Mouse (Mus musculus) G1E (cell line): ENCODE measurements around the gene Trp53i13. TPM values are rescaled to one million over a fixed set of nuclear protein-coding genes. Genes with fewer than 3 reads are reported as not detected.

Experiments used
- ATAC-seq: 2 replicates; pipeline ENCODE4 v1.8.0; 2016; ENCODE audit warnings: mild to moderate bottlenecking; ENCODE audit not compliant: insufficient number of reproducible peaks, poor library complexity, low FRiP score, severe bottlenecking; ENCODE audit errors: extremely low read depth
- DNase-seq: peaks from one replicate; pipeline ENCODE4 v3.0.0; 2012; ENCODE audit warnings: low spot score
- H3K27me3 ChIP-seq: 2 replicates; pipeline ENCODE4 v1.6.1; 2012; ENCODE audit warnings: mild to moderate bottlenecking, low read length, inconsistent platforms; ENCODE audit not compliant: insufficient read depth
- H3K36me3 ChIP-seq: replicated peaks from 2 replicates; pipeline ENCODE3; 2012; ENCODE audit warnings: mild to moderate bottlenecking, inconsistent platforms
- H3K4me1 ChIP-seq: 2 replicates; pipeline ENCODE4 v1.6.1; 2012; ENCODE audit warnings: low read depth, low read length, inconsistent platforms, mixed read lengths; ENCODE audit not compliant: insufficient read depth
- H3K4me3 ChIP-seq: 2 replicates; pipeline ENCODE4 v1.5.1; 2012; ENCODE audit warnings: low read depth, mild to moderate bottlenecking, inconsistent platforms, low read length, moderate library complexity, mixed read lengths
- H3K9me3 ChIP-seq: replicated peaks from 2 replicates; pipeline ENCODE4 v1.6.1; 2012; ENCODE audit warnings: inconsistent platforms
- CTCF ChIP-seq: IDR thresholded peaks from 2 replicates; pipeline ENCODE4 v1.5.1; 2012; ENCODE audit warnings: low read depth, low read length, inconsistent platforms, mixed read lengths
- GATA1 ChIP-seq: IDR thresholded peaks from 2 replicates; pipeline ENCODE4 v1.6.1; 2012; ENCODE audit warnings: borderline replicate concordance, low read length, inconsistent platforms, mixed read lengths
- GATA2 ChIP-seq: IDR thresholded peaks from 2 replicates; pipeline ENCODE4 v1.6.1; 2012; ENCODE audit warnings: low read depth, low read length, inconsistent platforms, borderline replicate concordance
- POLR2AphosphoS5 ChIP-seq: IDR thresholded peaks from 2 replicates; pipeline ENCODE4 v1.6.1; 2012; ENCODE audit warnings: low read depth, low read length, inconsistent platforms; ENCODE audit not compliant: insufficient replicate concordance
- TAL1 ChIP-seq: conservative IDR thresholded peaks from 2 replicates; pipeline ENCODE4 v1.6.1; 2012; ENCODE audit warnings: low read depth, low read length, inconsistent platforms, mixed read lengths
- polyA plus RNA-seq: library from polyadenylated mRNA; stranded (reverse); fragments of >175 nt; gene quantifications from 2 replicates; pipeline ENCODE4 v1.2.3, GENCODE M21; 2012
- total RNA-seq, 2 experiments: library from RNA; stranded (forward) in 1 of 2; stranded (reverse) in 1 of 2; fragments of 200-1000 nt in 1 of 2; fragments of >200 nt in 1 of 2; fragmentation: Nextera tagmentation in 1 of 2; gene quantifications; 2 replicates each; pipeline ENCODE4 v1.2.3; 2014 to 2017

The Trp53i13 gene
- total and polyA plus RNA-seq, 3 experiments = 0.71 to 5.4 (median 1.4) TPM

DNA sequence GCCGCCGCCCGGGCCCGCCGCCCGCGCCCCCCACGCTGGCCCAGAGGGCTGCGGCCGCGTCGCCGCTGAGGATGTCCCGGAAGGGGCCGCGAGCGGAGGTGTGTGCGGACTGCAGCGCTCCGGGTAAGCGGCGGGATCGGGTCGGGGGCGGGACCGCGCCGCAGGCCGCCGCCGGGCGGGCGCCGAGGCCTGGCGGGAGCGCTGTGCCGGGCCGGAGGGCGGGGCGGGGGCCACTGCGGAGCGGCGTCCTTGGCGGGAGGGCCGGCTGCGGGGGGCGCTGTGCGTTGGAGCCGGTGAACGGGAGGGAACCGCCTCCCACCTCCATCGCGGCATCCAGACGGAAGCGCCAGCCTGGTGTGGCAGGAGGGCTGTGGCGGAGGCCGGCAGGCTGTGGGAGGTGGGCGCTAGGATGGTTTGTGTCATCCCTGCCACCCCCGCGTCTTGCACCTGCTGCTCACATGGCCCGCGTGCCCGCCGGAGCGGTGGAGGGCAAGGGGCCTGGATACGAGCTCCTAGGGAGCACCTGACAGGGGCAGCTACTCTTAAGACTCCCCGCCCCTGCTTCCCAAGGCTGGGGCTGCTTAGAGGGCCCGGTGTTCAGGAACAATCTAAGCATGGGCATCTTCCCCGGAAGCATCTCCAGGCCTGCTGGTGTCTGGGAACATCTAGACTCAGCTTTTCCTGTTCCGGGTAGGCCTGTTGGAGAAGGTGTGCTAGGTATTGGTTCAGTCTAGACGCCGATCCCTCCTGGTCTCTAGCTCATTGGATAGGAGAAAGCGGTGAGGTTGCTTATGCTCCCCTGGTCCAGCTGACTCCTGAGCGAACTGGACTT lies 22.1 kb downstream of the Trp53i13 start, which contains the start of gene Git1:
Gene Git1 (plus strand): TSS at position 51 of the 832 bp plus-strand sequence.
- Histone ChIP-seq H3K4me3 (peak within 1 kb of the TSS; percentile 94), H3K27me3 (peaks cover 20% of the 10 kb centered on the region), H3K36me3 (peaks cover 32% of the 10 kb centered on the region), H3K4me1 (peaks cover 81% of the 10 kb centered on the region), H3K9me3 (0 out of 2 replicates have a peak, but pooled peaks cover 5% of the 10 kb centered on the region)
- no peak for ATAC-seq
- DNase-seq = peak; percentile 45
- TF ChIP-seq GATA2 (no peak), TAL1 (no peak), GATA1 (no peak)

- Histone ChIP-seq H3K4me1 (peaks cover 76% of the 10 kb centered on the region), H3K36me3 (peaks cover 24% of the 10 kb centered on the region), H3K4me3 (peak overlapping the region; percentile 94)
Measured at GRCm38 (mm10) chr11:77492911-77493332, 22.9 kb downstream of the Trp53i13 start.

GRCm38 (mm10) chr11:77492311-77492871 lies 23.4 kb downstream of the Trp53i13 start:
- Histone ChIP-seq H3K4me1 (peaks cover 71% of the 10 kb centered on the region), H3K4me3 (peak overlapping the region; percentile 94), H3K9me3 (0 out of 2 replicates have a peak, but pooled peaks cover 5% of the 10 kb centered on the region), H3K27me3 (peaks cover 34% of the 10 kb centered on the region), H3K36me3 (peaks cover 21% of the 10 kb centered on the region)
- peak; percentile 41 for DNase-seq
- no peak for ATAC-seq
- TF ChIP-seq GATA2 = no peak
- no peak for TF ChIP-seq GATA1
- TF ChIP-seq POLR2AphosphoS5 = no peak
- TF ChIP-seq TAL1 = no peak
- no peak for TF ChIP-seq CTCF

More at GRCm38 (mm10) chr11:77492911-77493332, 22.9 kb downstream of the Trp53i13 start:
- peak; percentile 50; the same call in 1 of the 2 replicates for ATAC-seq
- peaks cover 28% of the 10 kb centered on the region for H3K27me3 ChIP-seq
- peak; percentile 97 for DNase-seq
- TF ChIP-seq POLR2AphosphoS5 = no peak
- no peak for TF ChIP-seq GATA1
- no peak for TF ChIP-seq GATA2
- TF ChIP-seq TAL1 = no peak
- TF ChIP-seq CTCF = no peak
- H3K9me3 ChIP-seq = 0 out of 2 replicates have a peak, but pooled peaks cover 5% of the 10 kb centered on the region

- Histone ChIP-seq H3K4me3 (peak overlapping the region; percentile 94), H3K36me3 (peaks cover 14% of the 10 kb centered on the region), H3K4me1 (peaks cover 64% of the 10 kb centered on the region), H3K27me3 (peaks cover 40% of the 10 kb centered on the region), H3K9me3 (0 out of 2 replicates have a peak, but pooled peaks cover 5% of the 10 kb centered on the region)
- no peak for TF ChIP-seq POLR2AphosphoS5
- TF ChIP-seq GATA2 = no peak
- no peak for TF ChIP-seq CTCF
- TF ChIP-seq GATA1 = no peak
- TF ChIP-seq TAL1 = no peak
- ATAC-seq = no peak
- DNase-seq = peak; percentile 63
Measured at GRCm38 (mm10) chr11:77491502-77492291, 24.1 kb downstream of the Trp53i13 start.

- peak overlapping the region; percentile 94; the same call in 1 of the 2 replicates for H3K4me3 ChIP-seq
- TF ChIP-seq CTCF (peak; percentile 82), TAL1 (no peak)
- peaks cover 61% of the 10 kb centered on the region for H3K4me1 ChIP-seq
- peaks cover 46% of the 10 kb centered on the region for H3K27me3 ChIP-seq
- H3K9me3 ChIP-seq = 0 out of 2 replicates have a peak, but pooled peaks cover 5% of the 10 kb centered on the region
- H3K36me3 ChIP-seq = peaks cover 11% of the 10 kb centered on the region
- ATAC-seq = peak; percentile 55
- peak; percentile 85 for DNase-seq
Measured at GRCm38 (mm10) chr11:77491123-77491501, 24.7 kb downstream of the Trp53i13 start.

GRCm38 (mm10) chr11:77490451-77490850 lies 25.3 kb downstream of the Trp53i13 start:
- Histone ChIP-seq H3K36me3 (peaks cover 7% of the 10 kb centered on the region), H3K4me1 (peaks cover 55% of the 10 kb centered on the region), H3K4me3 (no peak overlapping the region), H3K27me3 (peaks cover 53% of the 10 kb centered on the region), H3K9me3 (0 out of 2 replicates have a peak, but pooled peaks cover 5% of the 10 kb centered on the region)
- ATAC-seq (no peak), DNase-seq (no peak)
- TF ChIP-seq TAL1 (no peak), GATA1 (no peak), POLR2AphosphoS5 (no peak), CTCF (no peak), GATA2 (no peak)
